Mouse (Mus musculus) cerebellum, postnatal 14 days (tissue): ENCODE data around the gene Tex19.2.
A peak's percentile ranks its signal among the peaks of the same experiment; 100 is the strongest.

Experiments
- DNase-seq, 2 experiments: peaks; one replicate each; pipeline ENCODE4 v3.0.0; 2021; ENCODE audit warnings: mixed read lengths in 2 of 2

Gene Tex19.2

GRCm38 (mm10) chr11:121118577-121118976, at the start of gene Tex19.2:
TSS of gene Tex19.2 (minus strand) at chr11:121118677.
- no peak for DNase-seq

GRCm38 (mm10) chr11:121163751-121164150, 45.3 kb upstream of the Tex19.2 start:
- DNase-seq, result no peak

GRCm38 (mm10) chr11:121160636-121161346, 42.3 kb upstream of the Tex19.2 start:
- peak; percentile 56 to 74 for DNase-seq

GRCm38 (mm10) chr11:121159971-121160370, 41.5 kb upstream of the Tex19.2 start, which contains the start of gene Uts2r:
TSS of gene Uts2r (plus strand) at chr11:121160271.
- no peak for DNase-seq

- peak; percentile 82 to 85 for DNase-seq
Observed at GRCm38 (mm10) chr11:121156411-121156891, 38.0 kb upstream of the Tex19.2 start.

GRCm38 (mm10) chr11:121154203-121154602, 35.7 kb upstream of the Tex19.2 start:
- DNase-seq, result no peak

GRCm38 (mm10) chr11:121148193-121148592, 29.7 kb upstream of the Tex19.2 start:
- no peak for DNase-seq

- DNase-seq, result no peak
Observed at GRCm38 (mm10) chr11:121145865-121146264, 27.4 kb upstream of the Tex19.2 start, which contains the start of gene Tex19.1. TSS of gene Tex19.1 (plus strand) at chr11:121146143.

GRCm38 (mm10) chr11:121143325-121144015, 25.0 kb upstream of the Tex19.2 start:
- no peak for DNase-seq

GRCm38 (mm10) chr11:121138732-121139131, 20.3 kb upstream of the Tex19.2 start:
- peak; percentile 49 to 59 for DNase-seq

GRCm38 (mm10) chr11:121137682-121138081, 19.2 kb upstream of the Tex19.2 start:
- no peak for DNase-seq

- DNase-seq, result no peak
Observed at GRCm38 (mm10) chr11:121134600-121134999, 16.1 kb upstream of the Tex19.2 start.

GRCm38 (mm10) chr11:121129616-121130015, 11.1 kb upstream of the Tex19.2 start:
- no peak for DNase-seq

GRCm38 (mm10) chr11:121127441-121127840, 9.0 kb upstream of the Tex19.2 start:
- DNase-seq, result no peak

- peak in 1 of 2 experiments; percentile 46 for DNase-seq
Observed at GRCm38 (mm10) chr11:121126395-121126794, 7.9 kb upstream of the Tex19.2 start.

- DNase-seq, result no peak
Observed at GRCm38 (mm10) chr11:121125522-121126172, 7.2 kb upstream of the Tex19.2 start.

- DNase-seq, result no peak
Observed at GRCm38 (mm10) chr11:121123438-121123837, 5.0 kb upstream of the Tex19.2 start.

- DNase-seq, result no peak
Observed at GRCm38 (mm10) chr11:121122024-121122670, 3.7 kb upstream of the Tex19.2 start.

GRCm38 (mm10) chr11:121121151-121121550, 2.7 kb upstream of the Tex19.2 start:
- DNase-seq, result no peak

- no peak for DNase-seq
Observed at GRCm38 (mm10) chr11:121118106-121118505, 371 bp downstream of the Tex19.2 start.

- peak; percentile 91 to 94 for DNase-seq
Observed at GRCm38 (mm10) chr11:121112091-121112775, 6.2 kb downstream of the Tex19.2 start.

GRCm38 (mm10) chr11:121111601-121112000, 6.9 kb downstream of the Tex19.2 start:
- peak in 1 of 2 experiments; percentile 19 for DNase-seq
